Mouse (Mus musculus): ENCODE data around the gene Arhgef3. TPM values are rescaled to one million over a fixed set of nuclear protein-coding genes. Genes with fewer than 3 reads are reported as not detected.

The Arhgef3 gene
- total and polyA plus RNA-seq, 2 experiments from 2014 or later: 12.3 to 17.7 TPM

- Histone ChIP-seq H3K27ac (ENCODE audit: low read depth, low read length) (no peak overlapping the region), H3K9ac (no peak overlapping the region), H3K4me1 (ENCODE audit: insufficient read depth) (no peaks in the 10 kb centered on the region), H3K36me3 (ENCODE audit: insufficient read depth) (no peaks in the 10 kb centered on the region), H3K27me3 (ENCODE audit: insufficient read depth, low read length) (no peaks in the 10 kb centered on the region), H3K4me3 (ENCODE audit: low read depth, low read length) (no peak overlapping the region), H3K4me2 (ENCODE audit: low read depth) (no peak overlapping the region), H3K9me3 (ENCODE audit: low read length) (no peaks in the 10 kb centered on the region)
- DNase-seq (no peak), ATAC-seq (no peak)
- WGBS: 82% methylated on average over 5 of the region's 5 CpGs
- TF ChIP-seq CTCF (IDR thresholded peaks at IDR 0.05; ENCODE audit: low read depth): no peak
These were observed 114.3 kb downstream of the Arhgef3 start for GRCm38 (mm10) chr14:27228941-27229371.

GRCm38 (mm10) chr14:27229441-27230147 is 114.9 kb downstream of the Arhgef3 start:
- no peak for TF ChIP-seq CTCF (IDR thresholded peaks at IDR 0.05; ENCODE audit: low read depth)

GRCm38 (mm10) chr14:27230262-27231022 is 115.7 kb downstream of the Arhgef3 start:
- Histone ChIP-seq H3K9me3 (ENCODE audit: low read length) (no peaks in the 10 kb centered on the region), H3K4me3 (ENCODE audit: low read depth, low read length) (no peak overlapping the region), H3K36me3 (ENCODE audit: insufficient read depth) (no peaks in the 10 kb centered on the region), H3K4me2 (ENCODE audit: low read depth) (no peak overlapping the region), H3K4me1 (ENCODE audit: insufficient read depth) (no peaks in the 10 kb centered on the region), H3K27me3 (ENCODE audit: insufficient read depth, low read length) (no peaks in the 10 kb centered on the region), H3K27ac (ENCODE audit: low read depth, low read length) (no peak overlapping the region), H3K9ac (no peak overlapping the region)
- DNase-seq (no peak), ATAC-seq (no peak)
- TF ChIP-seq CTCF (IDR thresholded peaks at IDR 0.05; ENCODE audit: low read depth): no peak
- WGBS: 26% methylated on average over 18 of the region's 18 CpGs

More at GRCm38 (mm10) chr14:27229441-27230147, 114.9 kb downstream of the Arhgef3 start:
- H3K9me3 ChIP-seq (ENCODE audit: low read length): no peaks in the 10 kb centered on the region
- 62% methylated on average over 16 of the region's 16 CpGs for WGBS
- H3K4me1 ChIP-seq (ENCODE audit: insufficient read depth): no peaks in the 10 kb centered on the region
- no peak overlapping the region for H3K27ac ChIP-seq (ENCODE audit: low read depth, low read length)
- H3K36me3 ChIP-seq (ENCODE audit: insufficient read depth): no peaks in the 10 kb centered on the region
- no peak for ATAC-seq
- no peak overlapping the region for H3K4me2 ChIP-seq (ENCODE audit: low read depth)
- H3K9ac ChIP-seq: no peak overlapping the region
- no peak for DNase-seq
- no peak overlapping the region for H3K4me3 ChIP-seq (ENCODE audit: low read depth, low read length)
- H3K27me3 ChIP-seq (ENCODE audit: insufficient read depth, low read length): no peaks in the 10 kb centered on the region

- H3K9me3 ChIP-seq (ENCODE audit: low read length): no peaks in the 10 kb centered on the region
- 90% methylated on average over 8 of the region's 8 CpGs for WGBS
These were observed 116.8 kb downstream of the Arhgef3 start for GRCm38 (mm10) chr14:27231506-27231905.

GRCm38 (mm10) chr14:27231974-27232780 is 117.5 kb downstream of the Arhgef3 start:
- Histone ChIP-seq H3K4me1 (ENCODE audit: insufficient read depth) (no peaks in the 10 kb centered on the region), H3K9me3 (ENCODE audit: low read length) (no peaks in the 10 kb centered on the region), H3K9ac (no peak overlapping the region), H3K4me2 (ENCODE audit: low read depth) (no peak overlapping the region), H3K36me3 (ENCODE audit: insufficient read depth) (no peaks in the 10 kb centered on the region), H3K4me3 (ENCODE audit: low read depth, low read length) (no peak overlapping the region), H3K27me3 (ENCODE audit: insufficient read depth, low read length) (no peaks in the 10 kb centered on the region), H3K27ac (ENCODE audit: low read depth, low read length) (no peak overlapping the region)
- WGBS: 91% methylated on average over 25 of the region's 25 CpGs
- ATAC-seq (no peak), DNase-seq (no peak)
- TF ChIP-seq CTCF (IDR thresholded peaks at IDR 0.05; ENCODE audit: low read depth): no peak

More at GRCm38 (mm10) chr14:27231506-27231905, 116.8 kb downstream of the Arhgef3 start:
- no peak for ATAC-seq
- H3K4me2 ChIP-seq (ENCODE audit: low read depth): no peak overlapping the region
- H3K27me3 ChIP-seq (ENCODE audit: insufficient read depth, low read length): no peaks in the 10 kb centered on the region
- no peak overlapping the region for H3K9ac ChIP-seq
- H3K4me3 ChIP-seq (ENCODE audit: low read depth, low read length): no peak overlapping the region
- H3K4me1 ChIP-seq (ENCODE audit: insufficient read depth): no peaks in the 10 kb centered on the region
- H3K36me3 ChIP-seq (ENCODE audit: insufficient read depth): no peaks in the 10 kb centered on the region
- no peak for TF ChIP-seq CTCF (IDR thresholded peaks at IDR 0.05; ENCODE audit: low read depth)
- no peak for DNase-seq
- no peak overlapping the region for H3K27ac ChIP-seq (ENCODE audit: low read depth, low read length)

GRCm38 (mm10) chr14:27233056-27233455 is 118.4 kb downstream of the Arhgef3 start:
- H3K9me3 ChIP-seq (ENCODE audit: low read length): no peaks in the 10 kb centered on the region
- DNase-seq (no peak), ATAC-seq (no peak)
- WGBS: 92% methylated on average over 7 of the region's 7 CpGs
- no peak overlapping the region for H3K9ac ChIP-seq
- no peaks in the 10 kb centered on the region for H3K27me3 ChIP-seq (ENCODE audit: insufficient read depth, low read length)
- H3K4me2 ChIP-seq (ENCODE audit: low read depth): no peak overlapping the region
- H3K4me3 ChIP-seq (ENCODE audit: low read depth, low read length): no peak overlapping the region
- H3K36me3 ChIP-seq (ENCODE audit: insufficient read depth): no peaks in the 10 kb centered on the region
- TF ChIP-seq CTCF (IDR thresholded peaks at IDR 0.05; ENCODE audit: low read depth): no peak
- H3K4me1 ChIP-seq (ENCODE audit: insufficient read depth): no peaks in the 10 kb centered on the region
- no peak overlapping the region for H3K27ac ChIP-seq (ENCODE audit: low read depth, low read length)

All from forebrain, postnatal 0 days (tissue).